8 mouse cellular contexts compared by ENCODE assay signal in the genomic region with DNA sequence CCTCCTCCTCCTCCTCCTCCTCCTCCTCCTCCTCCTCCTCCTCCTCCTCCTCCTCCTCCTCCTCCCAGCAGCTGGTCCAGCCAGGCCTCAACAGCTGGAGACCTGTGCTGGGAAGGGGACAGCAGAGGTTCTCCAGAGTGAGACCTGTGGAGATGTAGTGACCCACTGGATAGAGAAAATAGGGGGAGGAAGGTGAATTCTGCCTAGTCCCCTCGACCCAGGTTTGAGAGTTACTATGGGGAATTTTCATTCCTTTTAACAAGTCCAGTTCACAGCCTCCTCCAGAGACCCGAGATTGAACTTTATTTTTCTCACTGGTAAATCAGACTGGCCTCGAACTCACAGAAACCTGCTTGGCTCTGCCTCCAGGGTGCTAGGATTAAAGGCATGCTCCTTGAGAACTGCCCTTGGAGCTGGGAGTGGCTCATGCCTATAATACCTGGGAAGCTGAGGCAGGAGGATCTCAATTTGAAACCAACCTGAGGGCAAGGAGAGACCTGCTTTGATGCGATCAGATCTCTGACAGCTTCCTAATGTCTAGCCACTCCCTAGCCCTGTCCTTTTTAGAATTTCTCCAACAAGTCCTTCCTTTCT. TPM values are rescaled to one million over a fixed set of nuclear protein-coding genes. Genes with fewer than 3 reads are reported as not detected.
A peak's percentile ranks its signal among the peaks of the same experiment; 100 is the strongest.
DNase-seq lines count a peak whose midpoint lies in the region; ATAC-seq and TF ChIP-seq lines count a peak whose summit lies in the region.

No protein-coding gene starts in this region.

- no peak for TF ChIP-seq CTCF in kidney, adult 2 months (conservative IDR thresholded peaks at IDR 0.05; ENCODE audit: insufficient read depth, insufficient read length, low read depth, low read length)
- no peak for TF ChIP-seq CTCF in midbrain, postnatal 0 days (IDR thresholded peaks at IDR 0.05)

- peak overlapping the region; percentile 99 for H3K4me2 ChIP-seq in embryonic facial prominence, embryonic 12.5 days (replicated peaks)
- peak overlapping the region; percentile 97; the same call in 1 of the 2 replicates for H3K4me2 ChIP-seq in hindbrain, embryonic 16.5 days (ENCODE audit: low read length)
- peak overlapping the region; percentile 100 for H3K4me2 ChIP-seq in midbrain, postnatal 0 days (ENCODE audit: low read depth, low read length, poor library complexity, severe bottlenecking)

- H3K27me3 ChIP-seq in kidney, adult 2 months (replicated peaks; ENCODE audit: control insufficient read depth, insufficient read depth, low read length), result no peaks in the 10 kb centered on the region
- no peaks in the 10 kb centered on the region; the same call in 1 of the 2 replicates for H3K27me3 ChIP-seq in embryonic facial prominence, embryonic 12.5 days
- no peaks in the 10 kb centered on the region for H3K27me3 ChIP-seq in hindbrain, embryonic 16.5 days (replicated peaks; ENCODE audit: control insufficient read depth, insufficient read depth, low read length)
- H3K27me3 ChIP-seq in midbrain, postnatal 0 days (ENCODE audit: insufficient read depth, low read length), result no peaks in the 10 kb centered on the region

- 60% methylated on average over 4 of the region's 4 CpGs for WGBS in kidney, adult 2 months
- 56% methylated on average over 4 of the region's 4 CpGs for WGBS in embryonic facial prominence, embryonic 12.5 days
- 56% methylated on average over 4 of the region's 4 CpGs for WGBS in hindbrain, embryonic 16.5 days
- WGBS in midbrain, postnatal 0 days, result 54% methylated on average over 4 of the region's 4 CpGs

- no peak overlapping the region for H3K4me3 ChIP-seq in kidney, adult 2 months (ENCODE audit: insufficient read depth, low read depth, low read length)
- peak overlapping the region; percentile 75 for H3K4me3 ChIP-seq in embryonic facial prominence, embryonic 12.5 days
- peak overlapping the region; percentile 80; the same call in 1 of the 2 replicates for H3K4me3 ChIP-seq in hindbrain, embryonic 16.5 days (ENCODE audit: low read length)
- H3K4me3 ChIP-seq in midbrain, postnatal 0 days (ENCODE audit: low read depth, low read length), result peak overlapping the region; percentile 75; the same call in 1 of the 2 replicates

- peak; percentile 24 for DNase-seq in kidney, adult 11 months
- no peak for DNase-seq in kidney, adult 2 months
- DNase-seq in midbrain, postnatal 0 days (ENCODE audit: low spot score), result no peak
- DNase-seq in adrenal gland, postnatal 4 days (ENCODE audit: low spot score in 2 of 2), result no peak
- DNase-seq in left cerebral cortex, postnatal 25 days (ENCODE audit: low spot score in 2 of 2), result no peak
- no peak for DNase-seq in spleen, postnatal 36 days (ENCODE audit: low spot score in 2 of 2)

- no peak for ATAC-seq in embryonic facial prominence, embryonic 12.5 days (ENCODE audit: insufficient number of reproducible peaks, insufficient read depth, low FRiP score, low TSS enrichment)
- no peak for ATAC-seq in hindbrain, embryonic 16.5 days
- ATAC-seq in midbrain, postnatal 0 days (ENCODE audit: low FRiP score), result no peak

- no peak overlapping the region for H3K9ac ChIP-seq in embryonic facial prominence, embryonic 12.5 days
- H3K9ac ChIP-seq in hindbrain, embryonic 16.5 days (ENCODE audit: low read depth, low read length), result no peak overlapping the region
- H3K9ac ChIP-seq in midbrain, postnatal 0 days (replicated peaks; ENCODE audit: low read length, poor library complexity, severe bottlenecking), result no peak overlapping the region

- intact Hi-C loops in left cerebral cortex, postnatal 25 days (cut with DNase I), result no loop called here

- no peaks in the 10 kb centered on the region for H3K9me3 ChIP-seq in embryonic facial prominence, embryonic 12.5 days
- peaks cover 3% of the 10 kb centered on the region; the same call in 1 of the 2 replicates for H3K9me3 ChIP-seq in hindbrain, embryonic 16.5 days (ENCODE audit: control insufficient read depth, low read length)
- H3K9me3 ChIP-seq in midbrain, postnatal 0 days (ENCODE audit: low read length), result no peaks in the 10 kb centered on the region

- H3K4me1 ChIP-seq in kidney, adult 2 months (ENCODE audit: control insufficient read depth, insufficient read depth, low read length), result peaks cover under 1% of the 10 kb centered on the region
- peaks cover 14% of the 10 kb centered on the region for H3K4me1 ChIP-seq in embryonic facial prominence, embryonic 12.5 days
- peaks cover 14% of the 10 kb centered on the region for H3K4me1 ChIP-seq in hindbrain, embryonic 16.5 days (ENCODE audit: control insufficient read depth, insufficient read depth, low read depth, low read length)
- H3K4me1 ChIP-seq in midbrain, postnatal 0 days (ENCODE audit: insufficient read depth, low read length), result no peaks in the 10 kb centered on the region; the same call in 1 of the 2 replicates

- no peak overlapping the region for H3K27ac ChIP-seq in kidney, adult 2 months (ENCODE audit: insufficient read depth, low read depth, low read length)
- H3K27ac ChIP-seq in embryonic facial prominence, embryonic 12.5 days, result 0 out of 2 replicates have a peak overlapping the region, but pooled peaks have one; percentile 73
- no peak overlapping the region; the same call in 1 of the 2 replicates for H3K27ac ChIP-seq in hindbrain, embryonic 16.5 days (ENCODE audit: low read depth, low read length)
- H3K27ac ChIP-seq in midbrain, postnatal 0 days (ENCODE audit: low read depth, low read length), result no peak overlapping the region

- no peak for TF ChIP-seq POLR2A in kidney, adult 2 months (IDR thresholded peaks at IDR 0.05; ENCODE audit: low read depth, low read length)

- no peaks in the 10 kb centered on the region for H3K36me3 ChIP-seq in kidney, adult 2 months (ENCODE audit: control insufficient read depth, insufficient read depth, low read length)
- no peaks in the 10 kb centered on the region for H3K36me3 ChIP-seq in embryonic facial prominence, embryonic 12.5 days
- H3K36me3 ChIP-seq in hindbrain, embryonic 16.5 days (ENCODE audit: control insufficient read depth, insufficient read depth, low read length), result no peaks in the 10 kb centered on the region
- H3K36me3 ChIP-seq in midbrain, postnatal 0 days (ENCODE audit: insufficient read depth, low read length), result no peaks in the 10 kb centered on the region

RNA-seq across cellular contexts. Expression of gene Sox13, which starts 0.5 kb away (rescaled TPM):
- polyA plus RNA-seq in kidney, adult 2 months (2012; rRNA removed), result 46.7 and 51.2 TPM in 2 replicates
- 9.4 and 9.7 TPM in 2 replicates for polyA plus RNA-seq in embryonic facial prominence, embryonic 12.5 days (2016; fragmentation: Nextera tagmentation; extraction: Ambion mirVana)
- 2.9 and 5.1 TPM in 2 replicates for polyA plus RNA-seq in hindbrain, embryonic 16.5 days (2015; fragmentation: Nextera tagmentation; extraction: Ambion mirVana)
- total RNA-seq in midbrain, postnatal 0 days (2014; rRNA removed), result 16.5 and 17.3 TPM in 2 replicates
- polyA plus RNA-seq in midbrain, postnatal 0 days (2015; fragmentation: Nextera tagmentation; extraction: Ambion mirVana), result 3.3 and 4.7 TPM in 2 replicates
- 10 to 100 TPM; 26.0 to 35.2 TPM for total RNA-seq in adrenal gland, postnatal 4 days (2021)
- 10 to 100 TPM in 1 of 2 experiments, 1 to 10 TPM in 1; 7.6 to 11.0 TPM for total RNA-seq in left cerebral cortex, postnatal 25 days (2021)
